Mouse (Mus musculus) thymus, adult 2 months (tissue): Measurements from ENCODE around the gene Flt3.

ENCODE experiments used
- CTCF ChIP-seq: fragments of 200-500 bp; IDR thresholded peaks from 2 replicates; pipeline ENCODE4 v1.5.1; 2012; ENCODE audit warnings: mild to moderate bottlenecking, control low read depth, low read length, moderate library complexity, borderline replicate concordance; ENCODE audit not compliant: control insufficient read depth, poor library complexity, insufficient read depth; ENCODE audit errors: extremely low read depth
- POLR2A ChIP-seq: fragments of 200-500 bp; IDR thresholded peaks from 2 replicates; pipeline ENCODE4 v1.6.1; 2012; ENCODE audit warnings: mild to moderate bottlenecking, low read length, control low read depth, moderate library complexity; ENCODE audit not compliant: control insufficient read depth, poor library complexity, insufficient read depth; ENCODE audit errors: extremely low read depth

DNA sequence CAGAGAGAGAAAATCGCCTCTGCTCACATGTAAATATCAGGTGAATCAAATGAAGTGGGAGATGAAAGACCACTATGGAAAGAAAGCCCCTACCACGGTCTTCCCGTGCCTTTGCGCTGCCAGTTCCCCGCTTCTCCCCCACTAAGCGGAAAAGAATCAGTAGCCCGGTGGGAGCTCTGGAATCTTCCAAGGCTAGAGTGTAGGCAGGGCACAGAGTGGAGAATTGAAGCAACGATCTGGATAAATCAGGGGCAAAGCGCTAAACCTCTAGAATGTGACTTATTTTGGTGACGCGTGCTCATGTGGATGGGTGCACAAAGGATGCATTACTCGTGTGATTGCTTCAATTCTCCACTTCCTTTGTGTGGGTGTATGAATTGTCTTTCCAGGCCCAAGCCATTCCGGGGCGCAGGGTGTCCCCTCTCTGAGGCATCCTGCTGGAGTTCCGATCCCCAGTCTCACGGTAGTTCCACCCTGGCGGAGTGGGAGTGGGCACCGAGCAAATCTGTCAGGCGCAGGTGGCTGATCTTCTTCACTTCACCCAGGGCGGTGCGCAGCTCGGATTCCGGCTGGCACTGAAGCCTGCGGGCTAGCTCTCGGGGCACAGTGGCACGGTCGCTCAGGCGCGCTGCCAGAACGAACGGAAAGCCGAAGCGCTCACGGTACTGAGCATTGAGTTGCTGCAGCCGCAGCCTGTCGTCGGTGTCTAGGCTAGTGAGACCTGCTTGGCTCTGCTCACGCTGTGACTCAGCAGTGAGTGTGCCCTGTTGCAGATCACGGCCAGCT is 85.5 kb downstream of the Flt3 start:
- TF ChIP-seq CTCF (no peak), POLR2A (no peak)
